Mouse (Mus musculus): ENCODE data around the gene Klra4.
"Not testable (repeated sequence)": the region's sequence is repeated elsewhere in the genome, so short reads cannot be mapped to it uniquely, and the experiment has no call there.

The Klra4 gene

GRCm38 (mm10) chr6:130067171-130067570, at the start of gene Klra4:
Gene Klra4 (minus strand): TSS chr6:130067271.
- not testable (repeated sequence) for DNase-seq

DNA sequence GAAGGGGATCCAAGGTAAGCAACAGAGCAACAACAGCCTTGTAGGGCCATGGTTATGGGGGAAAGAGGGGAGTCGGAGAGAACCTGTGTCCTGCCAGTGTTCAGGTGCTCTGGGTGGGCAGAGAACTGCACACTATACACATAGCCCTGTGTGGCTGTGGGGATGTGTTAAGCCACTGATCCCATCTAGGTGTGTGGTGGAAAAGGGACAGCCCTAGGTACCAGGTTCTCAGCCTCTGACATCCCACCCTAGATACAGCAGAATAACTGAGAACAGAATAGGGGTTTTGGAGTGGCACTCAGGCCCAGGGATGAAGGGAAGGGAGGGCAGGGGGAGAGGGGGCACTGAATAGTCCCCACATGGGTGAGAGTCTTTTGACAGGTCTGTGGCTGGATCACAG, 43.4 kb upstream of the Klra4 start:
- DNase-seq, result no peak

- not testable (repeated sequence) for DNase-seq
Measured at GRCm38 (mm10) chr6:130102743-130103142, 35.7 kb upstream of the Klra4 start.

DNA sequence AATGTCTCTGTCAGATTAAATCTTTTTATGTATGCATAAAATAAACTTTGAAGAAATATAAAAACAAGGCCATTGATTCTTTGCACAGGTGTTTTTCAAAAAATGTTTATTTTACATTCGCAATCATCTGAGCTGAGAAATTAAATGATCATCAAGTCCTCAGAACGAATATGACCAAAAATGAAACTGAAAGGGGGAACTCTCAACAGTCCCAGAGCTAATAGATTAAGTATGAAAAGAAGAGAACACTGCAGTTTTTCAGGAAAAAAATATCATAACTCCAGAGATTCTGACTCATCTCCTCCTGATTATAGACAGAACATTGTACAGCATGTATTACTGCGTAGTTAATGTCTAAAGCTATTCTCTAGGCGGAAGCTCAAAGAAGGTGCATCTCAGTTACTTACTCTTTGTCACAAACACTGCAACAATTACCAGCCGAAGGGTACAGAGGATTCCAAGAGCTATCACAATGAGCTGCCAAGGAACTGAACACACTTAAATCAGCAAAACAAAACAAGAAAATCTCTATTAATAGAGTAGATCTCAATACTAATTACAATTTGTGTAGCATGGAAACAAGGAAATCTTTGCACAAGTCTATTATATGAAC, 25.4 kb upstream of the Klra4 start:
- DNase-seq, result no peak

GRCm38 (mm10) chr6:130065196-130065595, 1.9 kb downstream of the Klra4 start:
- DNase-seq, result no peak

DNA sequence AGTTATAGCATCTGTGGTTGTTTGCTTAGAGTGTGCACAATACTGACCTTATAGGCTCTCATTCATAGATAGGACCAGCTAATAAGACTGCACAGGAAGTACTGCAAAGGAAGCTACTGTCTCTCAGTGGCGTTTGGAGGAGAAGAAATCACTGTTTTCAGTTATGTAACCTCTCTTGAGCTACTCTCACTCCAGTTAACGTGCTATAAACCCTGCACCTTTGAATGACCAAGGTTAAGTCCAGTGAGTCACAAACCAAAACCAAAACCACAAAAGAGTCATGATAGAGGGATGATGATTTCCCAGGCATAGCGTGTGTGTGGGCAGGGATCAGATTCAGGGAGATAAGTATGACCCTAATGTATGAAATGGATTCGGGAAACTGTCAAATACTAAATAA, 31.9 kb downstream of the Klra4 start:
- not testable (repeated sequence) for DNase-seq

GRCm38 (mm10) chr6:130031493-130032089, 35.5 kb downstream of the Klra4 start:
- not testable (repeated sequence) for DNase-seq

DNA sequence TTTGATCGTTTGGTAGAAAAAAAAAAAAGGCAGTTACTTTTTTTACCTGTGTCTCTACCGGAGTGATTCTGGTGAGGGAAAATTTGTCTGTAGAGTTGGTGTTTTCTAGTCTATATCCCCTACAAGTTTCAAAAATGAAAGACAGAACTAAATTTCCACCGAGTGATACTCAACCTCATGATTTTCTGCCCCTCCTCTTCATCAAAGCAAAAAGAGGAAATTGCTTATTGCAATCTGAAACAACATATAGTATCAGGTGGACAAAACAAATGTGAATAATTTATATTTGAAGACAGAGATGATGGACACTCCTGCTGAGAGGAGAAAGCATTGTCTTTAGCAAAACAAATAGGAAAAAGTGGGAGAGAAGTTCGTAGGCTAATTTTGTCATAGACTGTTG, 40.2 kb downstream of the Klra4 start, which contains the start of gene Klra6:
Gene Klra6 (minus strand): TSS at position 101 of the 400 bp plus-strand sequence.
- DNase-seq, result no peak
